Mouse (Mus musculus): Measurements from ENCODE around the gene Vcam1.

Gene Vcam1

DNA sequence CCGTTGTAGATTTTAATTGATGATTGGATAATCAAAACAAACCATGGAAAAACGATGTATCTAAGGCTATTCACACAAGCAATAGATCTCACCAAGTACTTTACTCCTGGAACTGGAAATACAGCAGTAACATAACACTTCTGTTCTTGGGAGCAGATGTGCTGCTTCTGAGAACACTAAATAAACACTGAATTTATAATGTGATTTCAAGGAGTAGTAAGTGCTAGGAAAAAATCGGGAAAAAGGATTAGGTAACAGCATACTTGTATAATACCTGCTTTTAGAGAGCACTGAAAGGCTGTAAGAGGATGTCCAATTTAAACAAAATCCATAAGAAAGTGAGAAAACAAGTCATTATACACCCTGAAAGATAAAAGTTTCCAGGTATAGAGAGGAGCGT, 43.5 kb downstream of the Vcam1 start:
- no peak for DNase-seq (ENCODE audit: low spot score in 2 of 2)

DNA sequence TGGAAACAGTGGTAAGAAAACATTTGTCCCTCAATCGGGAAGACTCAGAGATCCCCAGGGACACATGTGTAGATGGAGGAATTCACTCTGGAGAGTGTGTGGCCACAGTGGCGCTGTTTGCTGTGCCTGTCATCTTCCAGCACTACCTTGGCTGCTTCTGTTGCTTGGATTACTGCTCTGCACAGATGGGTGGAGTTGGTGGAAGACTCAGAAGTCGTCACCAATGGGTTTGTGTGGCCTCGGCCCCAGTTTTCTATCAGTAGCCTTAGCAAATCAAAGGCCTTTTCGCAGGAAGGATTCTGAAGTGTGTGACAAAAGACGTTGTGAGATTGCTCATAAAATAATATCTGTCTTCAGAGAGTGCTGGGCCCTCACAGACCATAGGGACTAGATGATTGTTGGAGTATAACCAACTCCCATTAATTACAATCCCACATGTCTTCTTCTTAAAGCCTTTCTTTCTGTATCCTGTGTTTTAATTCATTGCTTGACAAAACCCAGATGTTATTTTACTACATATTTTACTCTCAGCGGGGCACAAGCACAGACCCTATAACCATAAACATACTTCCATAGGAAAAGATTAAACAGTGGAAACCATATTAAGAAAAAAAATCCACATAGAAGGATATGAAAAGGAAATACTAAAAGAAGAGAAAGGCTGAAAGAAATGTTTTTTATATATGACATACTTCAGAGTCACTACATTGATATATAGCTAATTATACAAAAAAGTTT, 48.4 kb downstream of the Vcam1 start:
- DNase-seq (ENCODE audit: low spot score in 2 of 2): no peak

DNA sequence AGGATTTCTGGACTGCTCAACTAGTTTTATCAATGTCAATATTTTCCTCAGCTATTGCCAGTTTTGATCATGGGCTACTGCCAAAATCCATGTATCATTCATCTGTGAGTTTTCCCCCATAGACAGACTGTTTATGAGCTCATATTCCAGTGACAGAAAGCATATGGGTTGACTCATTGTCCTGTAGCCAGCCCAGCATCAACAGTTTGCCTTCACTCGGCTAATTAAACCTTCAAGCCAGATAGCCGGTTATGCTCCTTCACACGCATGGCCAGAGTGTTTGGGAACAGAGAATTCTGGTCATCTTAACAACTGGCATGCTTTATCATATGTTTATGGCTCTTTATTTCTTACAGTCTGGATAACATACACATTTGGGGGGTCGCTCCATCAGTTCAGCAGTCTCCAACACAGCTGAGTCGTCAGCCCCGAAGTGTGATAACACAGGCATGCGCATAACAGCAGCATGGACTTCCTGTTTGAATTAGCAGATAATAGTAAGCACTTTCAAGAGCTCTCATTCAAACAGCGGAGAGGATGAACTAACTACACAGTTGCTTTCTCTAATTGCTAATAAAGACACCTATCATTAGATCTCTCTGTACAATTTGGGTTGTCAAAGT, 49.2 kb downstream of the Vcam1 start:
- DNase-seq (ENCODE audit: low spot score in 2 of 2): no peak

DNA sequence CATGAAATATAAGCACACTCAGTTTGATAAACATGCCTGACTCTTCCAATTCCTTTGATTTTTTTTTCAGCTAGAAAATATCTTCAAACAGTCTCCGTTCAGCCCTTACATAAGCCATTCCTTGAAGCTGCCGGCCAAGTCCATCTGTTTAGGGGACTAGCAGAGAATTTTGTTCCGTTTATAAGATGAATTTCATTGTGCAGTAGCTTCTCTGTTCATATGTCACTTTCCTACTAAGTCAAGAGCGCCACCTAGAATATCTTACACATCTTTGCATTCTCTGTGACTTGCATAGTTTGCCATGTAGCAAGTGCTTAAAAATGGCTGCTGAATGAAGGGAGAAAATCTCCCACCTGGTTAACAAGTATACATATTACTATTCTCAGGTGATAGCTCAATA, 51.0 kb downstream of the Vcam1 start:
- DNase-seq (ENCODE audit: low spot score in 2 of 2): no peak

DNA sequence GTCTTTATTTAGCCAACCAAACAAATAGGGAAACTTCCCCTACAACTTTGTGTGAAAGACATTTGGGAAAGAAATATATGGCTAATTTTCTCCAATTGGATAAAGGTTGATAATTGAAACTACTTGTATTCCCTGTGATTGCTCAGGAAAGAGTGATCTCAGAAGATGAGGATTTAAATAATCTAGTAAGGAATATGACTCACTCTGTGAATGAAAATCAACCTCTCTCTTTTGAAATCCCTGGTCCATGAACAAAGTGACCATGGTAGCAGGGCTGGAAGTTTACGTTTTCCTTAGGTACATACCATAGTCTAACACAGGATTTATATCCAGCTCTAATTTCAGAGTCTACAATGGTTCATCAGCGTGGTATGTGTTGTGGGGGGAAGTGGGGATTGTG, 52.7 kb downstream of the Vcam1 start:
- DNase-seq (ENCODE audit: low spot score in 2 of 2): no peak

DNA sequence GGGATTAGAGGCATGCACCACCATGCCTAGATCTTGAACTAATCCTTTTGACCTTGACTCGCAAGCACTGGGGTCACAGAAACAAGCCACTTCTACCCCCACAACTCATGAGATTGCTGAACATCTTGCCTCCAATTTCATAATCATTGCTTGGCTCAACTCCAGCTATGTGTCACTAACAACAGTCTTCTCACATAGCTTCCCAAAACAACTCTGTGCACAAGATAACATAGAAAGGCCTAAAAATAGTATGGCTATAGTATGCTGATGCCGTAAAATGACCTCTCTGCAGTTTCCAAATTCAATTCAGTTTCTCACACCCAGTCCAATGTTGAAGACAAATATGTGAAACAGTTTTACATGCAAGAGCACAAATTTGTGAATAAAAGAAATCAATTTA, 56.9 kb downstream of the Vcam1 start:
- DNase-seq (ENCODE audit: low spot score in 2 of 2): no peak

DNA sequence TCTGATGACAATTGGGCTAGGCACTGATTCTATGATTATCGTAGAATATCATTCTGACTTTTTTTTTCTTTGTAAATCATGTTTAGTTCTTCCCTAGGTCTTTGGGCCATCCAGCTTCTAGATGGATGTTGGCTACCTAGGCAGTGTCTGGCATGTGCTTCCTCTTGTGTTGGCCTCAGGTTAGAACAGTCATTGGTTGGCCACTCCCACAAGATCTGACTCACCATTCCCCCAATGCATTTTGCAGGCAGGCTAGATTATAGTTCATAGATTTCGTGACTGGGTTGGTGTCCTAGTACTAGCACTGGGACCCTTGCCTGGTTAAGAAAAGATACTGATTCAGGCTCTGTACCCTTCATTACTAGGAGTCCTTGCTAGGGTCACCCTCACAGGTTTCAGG, 67.3 kb downstream of the Vcam1 start:
- DNase-seq (ENCODE audit: low spot score in 2 of 2): no peak

DNA sequence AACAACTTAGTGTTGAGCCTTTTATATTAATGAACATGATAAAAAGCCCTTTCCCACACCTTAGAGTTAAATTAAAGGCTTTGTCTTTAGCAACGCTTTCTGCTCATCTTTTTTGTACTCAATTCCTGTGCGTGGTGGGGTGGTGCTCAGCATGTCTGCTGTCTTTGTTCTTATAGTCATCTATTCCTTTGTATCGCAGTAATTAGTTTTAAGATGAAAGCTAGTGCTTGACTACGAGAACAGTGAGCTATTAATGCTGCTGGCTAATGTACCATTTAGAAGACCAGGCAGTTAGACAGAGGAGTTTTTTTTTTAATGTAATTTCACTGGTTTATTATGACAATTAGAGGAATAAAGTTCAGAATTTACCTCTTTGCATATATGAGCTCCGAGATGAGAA, 69.2 kb downstream of the Vcam1 start:
- no peak for DNase-seq (ENCODE audit: low spot score in 2 of 2)
